Mouse (Mus musculus): ENCODE results near the gene Rab33b.

- TF ChIP-seq CTCF (IDR thresholded peaks at IDR 0.05; ENCODE audit: control insufficient read depth, insufficient read depth, low read length) (no peak), POLR2A (IDR thresholded peaks at IDR 0.05; ENCODE audit: borderline replicate concordance, control insufficient read depth, low read depth, low read length) (no peak)
Measured at GRCm38 (mm10) chr3:51493272-51493838, 9.6 kb downstream of the Rab33b start.
